Mouse (Mus musculus): ENCODE measurements around the gene Rsad2.
"Not testable (repeated sequence)": the region's sequence is repeated elsewhere in the genome, so short reads cannot be mapped to it uniquely, and the experiment has no call there.

Gene Rsad2

GRCm38 (mm10) chr12:26456028-26456698 is at the start of gene Rsad2:
Rsad2 (minus strand) TSS chr12:26456452.
- DNase-seq (ENCODE audit: low spot score in 2 of 2): peak in 1 of 2 experiments; percentile 15

GRCm38 (mm10) chr12:26501042-26501441 is 44.8 kb upstream of the Rsad2 start:
- DNase-seq (ENCODE audit: low spot score in 2 of 2): no peak

DNA sequence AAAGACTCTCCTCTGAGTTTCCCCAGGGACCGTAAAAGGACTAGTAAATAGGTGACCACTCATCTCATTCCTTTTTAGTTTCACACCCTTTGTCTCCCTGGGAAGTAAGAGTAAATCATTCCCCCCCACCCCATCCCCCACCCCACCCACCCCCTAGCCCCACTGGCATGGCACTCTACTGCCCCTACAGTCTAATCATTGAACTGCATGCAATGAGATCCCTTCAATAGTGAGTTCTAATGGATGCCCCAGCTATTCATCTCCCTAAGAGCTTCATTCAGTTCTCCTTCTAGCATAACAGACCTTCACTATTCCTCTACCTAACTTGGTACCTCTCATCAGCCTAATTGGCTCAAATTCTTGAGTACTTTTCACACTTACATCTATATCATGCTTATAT is 33.7 kb upstream of the Rsad2 start:
- DNase-seq (ENCODE audit: low spot score in 2 of 2): no peak

DNA sequence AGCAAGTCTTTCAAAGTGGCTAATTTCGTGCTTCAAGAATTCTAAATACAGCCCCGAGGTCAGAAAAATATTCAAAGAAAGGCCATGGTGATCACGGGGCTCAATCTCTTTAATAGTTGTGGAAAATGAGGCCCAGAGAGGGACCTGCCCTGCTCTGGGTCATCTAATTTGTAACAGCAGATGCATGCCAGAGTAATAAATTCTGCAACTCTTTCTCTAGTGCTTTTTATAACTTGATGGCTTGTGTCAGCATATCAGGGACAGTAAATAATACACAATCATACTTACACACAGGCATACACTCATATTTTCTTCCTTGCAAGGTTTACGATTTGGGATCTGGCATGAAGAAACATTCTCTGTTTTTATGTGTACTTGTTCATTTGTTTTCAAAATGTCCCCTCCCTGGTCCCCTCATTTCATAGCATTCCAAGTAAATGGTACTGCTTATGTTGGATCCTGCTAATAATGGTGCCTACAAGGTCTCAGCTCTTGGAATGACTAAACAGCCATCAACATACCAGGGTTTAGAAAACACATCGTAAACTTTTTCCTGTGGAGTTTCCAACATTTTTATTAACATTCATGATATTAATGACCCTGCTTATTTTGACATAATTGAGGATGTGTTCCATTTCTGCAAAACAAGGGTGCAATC is 32.5 kb upstream of the Rsad2 start:
- DNase-seq (ENCODE audit: low spot score in 2 of 2): no peak

- DNase-seq (ENCODE audit: low spot score in 2 of 2): peak in 1 of 2 experiments; percentile 37
These were observed 31.8 kb upstream of the Rsad2 start for GRCm38 (mm10) chr12:26487874-26488616.

DNA sequence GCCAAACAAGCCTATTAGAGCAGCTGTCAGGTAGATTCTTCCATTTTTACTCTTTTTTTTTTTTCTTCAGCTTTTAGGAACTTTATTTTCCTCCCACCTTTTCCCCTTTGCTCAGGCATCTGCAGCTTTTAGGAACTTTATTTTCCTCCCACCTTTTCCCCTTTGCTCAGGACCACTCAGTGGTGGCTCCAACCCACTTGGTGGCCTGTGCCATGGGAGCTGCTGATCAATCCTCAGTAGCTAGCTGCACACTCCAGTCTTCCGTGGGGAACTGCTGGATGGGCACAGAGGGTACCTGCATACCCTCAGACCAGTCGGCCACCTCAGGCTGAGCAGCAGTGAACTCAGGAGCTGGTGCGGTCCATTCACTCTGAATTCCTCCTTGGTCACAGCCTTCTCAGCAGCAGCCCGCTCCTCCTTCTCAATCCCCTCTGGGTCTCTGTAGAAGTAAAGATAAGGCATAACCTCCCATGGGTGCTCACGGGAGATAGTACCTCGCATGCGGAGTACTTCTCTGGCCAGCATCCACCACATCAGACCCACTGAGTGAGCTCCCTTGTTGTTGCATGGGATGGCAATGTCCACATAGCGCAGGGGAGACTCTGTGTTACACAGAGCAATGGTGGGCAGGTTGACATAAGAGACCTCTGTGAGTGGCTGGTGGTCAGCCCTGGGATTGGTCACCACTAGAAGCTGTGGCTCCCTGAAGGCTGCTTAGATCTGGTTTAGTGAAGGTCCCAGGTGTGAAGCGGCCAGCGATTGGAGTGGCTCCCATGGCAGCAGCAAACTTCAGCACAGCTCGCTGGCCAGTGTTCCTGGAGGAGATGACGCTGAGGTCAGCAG is 29.7 kb upstream of the Rsad2 start:
- not testable (repeated sequence) for DNase-seq (ENCODE audit: low spot score in 2 of 2)

DNA sequence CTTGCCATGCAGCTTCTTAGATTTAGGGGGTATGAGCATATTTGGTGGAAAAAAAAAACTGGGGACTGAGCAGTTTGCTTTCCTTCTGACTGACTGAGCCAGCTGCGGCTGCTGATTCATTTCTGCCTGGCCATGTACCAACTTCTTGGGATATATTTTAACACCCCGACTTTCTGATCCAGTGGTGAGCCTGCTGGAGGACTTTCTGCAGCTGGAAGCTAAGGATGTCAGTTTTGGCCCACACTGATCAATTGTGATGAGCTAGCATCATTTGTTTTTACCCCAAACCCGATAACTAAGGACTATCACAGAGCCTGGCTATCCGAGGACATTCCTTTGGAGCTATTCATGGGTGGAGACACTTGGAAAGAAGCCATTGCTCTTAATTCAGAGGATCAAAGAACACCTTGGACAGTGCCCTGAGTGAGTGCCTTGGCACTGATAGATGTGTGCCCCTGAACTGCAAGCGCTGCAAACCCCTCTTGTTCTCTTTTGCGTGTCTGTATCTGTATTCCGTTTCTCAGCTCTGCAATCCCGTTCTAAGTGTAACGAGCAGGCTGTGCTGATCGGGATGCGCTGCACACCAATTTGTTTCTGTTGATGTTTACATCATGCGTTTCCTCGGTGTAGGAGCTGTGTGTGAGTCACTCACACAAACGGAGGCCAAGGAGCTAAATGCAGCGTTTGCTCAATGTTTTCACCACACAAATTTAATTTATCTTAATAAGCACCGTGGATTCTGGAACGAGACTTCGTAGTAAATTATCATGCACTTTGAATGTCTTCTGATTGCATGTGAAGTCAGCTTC is 22.1 kb upstream of the Rsad2 start:
- DNase-seq (ENCODE audit: low spot score in 2 of 2): no peak

DNA sequence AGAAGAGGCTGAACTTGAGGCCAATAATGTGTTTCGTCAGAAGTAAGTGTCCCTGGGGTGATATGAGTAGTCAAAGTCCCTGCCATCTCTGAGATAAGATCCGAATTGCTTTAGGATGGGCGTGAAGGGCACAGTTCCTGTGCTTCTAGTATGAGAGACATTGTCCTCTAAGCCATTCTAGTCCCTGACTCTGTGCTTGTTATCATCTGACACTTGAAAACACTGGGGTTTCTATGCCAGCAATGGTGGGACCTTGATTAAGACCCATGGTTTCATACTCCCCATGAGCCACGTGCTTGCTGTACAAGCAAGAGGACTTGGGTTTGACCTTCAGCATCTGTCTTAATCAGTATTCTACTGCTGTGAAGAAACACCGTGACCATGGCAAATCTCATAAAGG is 20.9 kb upstream of the Rsad2 start:
- no peak for DNase-seq (ENCODE audit: low spot score in 2 of 2)

- DNase-seq (ENCODE audit: low spot score in 2 of 2): no peak
These were observed 17.5 kb upstream of the Rsad2 start for GRCm38 (mm10) chr12:26473746-26474145.

DNA sequence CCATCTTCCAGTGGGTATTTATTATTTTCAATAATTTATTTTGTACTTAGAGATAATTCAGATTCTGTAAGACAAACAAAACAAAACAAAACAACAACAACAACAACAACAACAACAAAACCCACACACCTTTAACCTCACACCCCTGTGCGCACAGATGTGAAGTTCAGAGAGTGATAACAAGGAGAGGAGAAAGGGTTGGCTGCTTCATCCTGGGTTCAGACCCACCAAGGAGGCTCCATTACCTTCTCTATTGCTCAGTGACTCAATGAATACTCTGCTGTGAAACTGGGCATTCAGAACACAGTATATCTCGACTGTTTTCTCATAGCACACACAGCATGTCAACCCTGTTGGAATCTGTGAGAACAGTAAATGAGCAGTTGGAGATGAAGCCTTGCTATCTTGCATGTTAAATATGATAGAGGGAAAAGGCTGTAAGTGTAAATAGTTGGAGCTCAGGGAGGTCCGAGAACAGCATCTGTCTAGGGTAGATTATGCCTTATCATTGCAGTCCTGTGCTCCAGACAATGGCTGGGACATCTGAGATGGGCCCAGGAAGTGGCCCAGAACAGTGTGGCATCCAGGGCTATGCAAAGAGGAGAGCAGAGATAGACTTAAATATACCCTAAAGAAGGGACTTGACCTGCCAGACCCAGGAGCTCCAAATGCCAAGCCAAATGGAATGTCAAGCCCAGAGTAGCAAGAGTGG is 16.7 kb upstream of the Rsad2 start:
- no peak for DNase-seq (ENCODE audit: low spot score in 2 of 2)

GRCm38 (mm10) chr12:26471376-26471775 is 15.1 kb upstream of the Rsad2 start:
- no peak for DNase-seq (ENCODE audit: low spot score in 2 of 2)

DNA sequence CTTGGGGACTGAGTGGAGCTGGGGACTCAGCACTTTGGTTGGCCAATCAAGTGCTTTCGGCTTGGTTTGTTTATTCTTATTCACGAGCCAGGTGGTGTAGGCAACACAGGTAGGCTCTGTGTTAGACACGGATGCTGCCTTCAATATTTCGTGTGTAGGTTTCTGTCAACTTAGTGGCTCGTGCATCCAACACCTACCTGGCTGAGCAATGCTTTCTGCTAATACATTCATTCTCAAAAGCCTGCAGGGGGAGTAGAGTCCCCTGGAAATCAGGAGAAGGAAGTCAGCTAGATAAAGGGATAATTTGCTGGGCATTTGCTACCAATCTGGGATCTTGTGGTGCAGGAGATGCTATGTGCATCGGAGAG is 13.8 kb upstream of the Rsad2 start:
- no peak for DNase-seq (ENCODE audit: low spot score in 2 of 2)

- DNase-seq (ENCODE audit: low spot score in 2 of 2): peak; percentile 82 to 89
These were observed 13.1 kb upstream of the Rsad2 start, which contains the start of gene Cmpk2 for GRCm38 (mm10) chr12:26469098-26470041. Cmpk2 (plus strand) TSS chr12:26469204.

DNA sequence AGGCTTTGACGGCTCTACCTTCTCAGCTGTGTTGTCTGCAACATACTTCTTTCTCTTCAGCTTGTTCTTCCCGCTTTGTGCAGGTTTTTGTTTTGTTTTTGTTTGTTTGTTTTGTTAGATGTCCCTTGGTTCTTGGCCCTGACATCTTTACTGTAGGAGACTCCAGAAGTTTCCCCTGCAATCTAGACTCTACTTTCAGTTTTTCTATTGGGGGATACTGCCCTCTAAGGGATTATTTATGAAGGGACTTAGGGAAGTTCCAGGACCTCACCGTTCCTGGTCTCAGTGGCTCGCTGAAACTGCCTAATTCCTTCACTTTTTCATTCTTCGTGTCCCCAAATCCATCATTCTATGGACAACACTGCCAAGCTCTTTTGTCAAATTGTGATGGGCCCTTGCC is 9.3 kb upstream of the Rsad2 start:
- no peak for DNase-seq (ENCODE audit: low spot score in 2 of 2)

- no peak for DNase-seq (ENCODE audit: low spot score in 2 of 2)
These were observed 3.8 kb upstream of the Rsad2 start for GRCm38 (mm10) chr12:26460091-26460490.

DNA sequence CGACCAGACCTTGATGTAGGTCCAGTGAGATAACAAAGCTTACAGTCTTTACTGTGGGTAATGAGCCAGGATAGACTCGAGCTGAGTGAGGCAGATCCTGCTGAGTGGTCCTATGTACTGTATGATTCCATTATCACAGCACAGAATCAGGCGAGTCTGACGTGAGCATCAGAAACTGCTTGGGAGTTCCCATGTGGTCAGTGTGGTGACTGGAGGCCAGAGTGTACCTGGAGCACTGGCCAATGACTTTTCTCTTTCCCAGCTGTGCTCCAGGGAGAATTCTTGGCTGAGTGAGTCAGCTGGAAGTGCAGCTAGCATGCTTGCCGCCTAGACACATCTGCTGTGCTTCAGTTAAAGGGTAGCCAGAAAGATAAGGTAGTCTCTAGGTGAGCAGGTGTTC is 1.6 kb downstream of the Rsad2 start:
- DNase-seq (ENCODE audit: low spot score in 2 of 2): no peak

GRCm38 (mm10) chr12:26452951-26453350 is 3.3 kb downstream of the Rsad2 start:
- DNase-seq (ENCODE audit: low spot score in 2 of 2): no peak

GRCm38 (mm10) chr12:26451150-26451549 is 5.1 kb downstream of the Rsad2 start:
- no peak for DNase-seq (ENCODE audit: low spot score in 2 of 2)

DNA sequence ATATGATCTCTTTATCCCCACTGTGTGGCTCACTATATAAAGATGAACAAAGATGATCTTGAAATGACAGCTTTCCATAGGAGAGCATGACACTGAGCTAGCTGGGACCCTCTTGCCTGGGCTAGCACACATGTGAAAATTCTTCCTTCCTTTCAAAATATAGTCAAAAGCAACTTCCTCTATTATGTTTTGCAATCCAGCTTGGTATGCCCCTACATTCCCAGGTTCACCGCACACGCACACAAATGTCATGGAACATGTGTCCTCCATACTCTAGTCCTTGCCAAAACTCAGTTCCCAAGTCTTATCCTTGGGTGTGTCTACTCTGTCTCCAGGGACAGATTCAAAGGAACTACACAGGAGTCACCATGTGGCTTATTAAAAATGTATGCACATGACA is 6.8 kb downstream of the Rsad2 start:
- DNase-seq (ENCODE audit: low spot score in 2 of 2): no peak
